Mouse (Mus musculus) left cerebral cortex, adult 11 months (tissue): Measurements from ENCODE around the gene Abhd16a.
"Not testable (repeated sequence)": the region's sequence is repeated elsewhere in the genome, so short reads cannot be mapped to it uniquely, and the experiment has no call there.

ENCODE experiments used
- DNase-seq: peaks from one replicate; pipeline ENCODE4 v3.0.0; 2022; ENCODE audit warnings: low spot score

Abhd16a gene

DNA sequence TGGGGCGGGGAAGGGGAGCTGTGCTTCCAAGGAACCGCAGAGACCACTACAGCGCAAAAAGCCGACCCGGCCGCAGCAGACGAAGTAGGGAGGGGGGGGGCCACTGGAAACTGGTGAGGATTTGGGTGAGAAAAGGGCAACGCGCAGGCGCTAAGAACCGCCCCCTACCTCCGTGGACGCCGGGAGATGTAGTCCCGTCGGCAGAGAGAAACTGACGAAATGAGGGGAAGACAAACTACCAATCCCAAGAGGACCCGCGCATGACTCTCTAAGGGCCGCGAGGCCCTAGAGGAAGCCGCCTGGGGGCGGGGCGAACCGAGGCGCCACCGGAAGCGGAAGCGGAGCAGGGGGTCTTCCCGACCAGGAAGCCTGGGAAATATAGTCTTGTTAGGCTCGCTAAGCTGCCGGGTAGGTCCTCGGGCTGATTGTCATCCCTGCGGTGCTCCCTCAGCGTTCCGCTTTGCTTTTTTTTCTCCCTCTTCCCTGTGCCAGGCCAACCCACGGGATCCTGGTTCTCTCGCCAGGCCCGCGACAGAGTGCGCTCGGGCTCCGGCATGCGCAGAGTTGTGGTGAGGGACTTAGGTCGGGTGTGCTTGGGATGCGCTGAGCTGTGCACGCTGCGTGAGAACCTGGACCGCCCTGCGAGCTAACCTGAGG, 32.2 kb downstream of the Abhd16a start, which contains the start of gene Gpank1:
TSS of gene Gpank1 (plus strand) at position 313 of the 657 bp plus-strand sequence.
- peak; percentile 97 for DNase-seq

DNA sequence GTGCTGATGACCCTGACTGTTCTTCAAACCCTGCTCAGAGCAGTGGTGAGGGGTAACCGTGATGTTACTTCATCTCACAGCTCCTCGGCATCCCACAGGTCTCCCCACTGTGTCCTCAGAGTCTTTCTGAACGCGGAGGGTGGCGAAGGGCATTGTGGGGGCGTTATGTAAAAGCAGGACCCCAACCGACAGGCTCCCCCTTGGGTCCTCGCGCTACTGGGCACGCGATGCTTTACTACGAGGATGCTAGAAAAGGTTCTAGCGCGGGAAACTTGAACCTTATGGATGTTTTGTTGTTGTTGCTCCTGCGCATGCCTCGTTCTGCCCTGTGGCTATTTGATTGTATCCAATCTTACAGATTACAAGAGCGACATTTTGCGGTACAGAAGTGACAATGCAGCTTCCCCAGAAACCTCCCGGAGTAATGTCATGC, 32.8 kb downstream of the Abhd16a start, which contains the start of gene Csnk2b:
TSS of gene Csnk2b (minus strand) at position 183 of the 433 bp plus-strand sequence.
- peak; percentile 69 for DNase-seq

DNA sequence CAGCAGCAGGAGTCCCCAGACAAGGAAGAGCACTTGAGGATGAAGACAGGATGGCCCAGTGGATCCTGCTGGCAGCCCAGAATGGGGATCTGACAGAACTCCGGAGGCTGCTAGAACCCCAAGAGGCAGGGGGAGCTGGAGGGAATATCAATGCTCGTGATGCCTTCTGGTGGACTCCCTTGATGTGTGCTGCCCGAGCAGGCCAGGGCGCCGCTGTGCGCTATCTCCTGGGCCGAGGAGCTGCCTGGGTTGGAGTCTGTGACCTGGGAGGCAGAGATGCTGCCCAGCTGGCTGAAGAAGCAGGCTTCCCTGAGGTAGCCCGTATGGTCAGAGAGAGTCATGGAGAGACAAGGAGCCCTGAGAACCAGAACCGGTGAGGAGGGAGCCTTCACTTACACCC, 34.2 kb downstream of the Abhd16a start:
- not testable (repeated sequence) for DNase-seq

DNA sequence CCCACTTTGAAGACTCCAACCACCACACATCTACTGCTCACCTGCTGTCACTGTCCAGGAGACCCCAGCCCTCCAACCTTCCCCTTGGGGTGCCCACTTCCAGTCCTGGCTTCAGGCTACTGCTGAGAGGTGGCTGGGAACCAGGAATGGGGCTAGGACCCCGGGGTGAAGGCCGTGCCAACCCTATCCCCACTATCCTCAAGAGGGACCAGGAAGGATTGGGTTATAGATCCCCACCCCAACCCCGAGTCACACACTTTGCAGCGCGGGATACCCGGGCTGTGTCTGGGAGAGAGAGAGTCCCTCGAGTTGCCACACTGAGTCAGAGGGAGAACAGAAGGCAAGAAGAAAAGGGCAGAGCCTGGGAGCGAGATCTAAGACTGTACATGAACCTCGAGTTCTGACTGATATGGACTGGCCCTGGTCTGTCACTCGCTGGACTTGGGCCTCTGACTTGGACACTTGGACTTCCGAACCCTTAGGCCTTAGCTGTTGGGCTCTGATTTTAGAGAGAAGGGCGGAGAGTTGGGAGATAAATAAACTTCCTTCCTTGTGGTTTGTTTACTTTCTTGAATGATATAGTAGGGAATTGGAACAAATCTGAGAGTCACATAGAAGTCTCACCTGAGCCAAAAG, 35.3 kb downstream of the Abhd16a start:
- not testable (repeated sequence) for DNase-seq

GRCm38 (mm10) chr17:35125081-35125480, 36.0 kb downstream of the Abhd16a start:
- DNase-seq = no peak

GRCm38 (mm10) chr17:35125578-35125977, 36.5 kb downstream of the Abhd16a start:
- DNase-seq = no peak

DNA sequence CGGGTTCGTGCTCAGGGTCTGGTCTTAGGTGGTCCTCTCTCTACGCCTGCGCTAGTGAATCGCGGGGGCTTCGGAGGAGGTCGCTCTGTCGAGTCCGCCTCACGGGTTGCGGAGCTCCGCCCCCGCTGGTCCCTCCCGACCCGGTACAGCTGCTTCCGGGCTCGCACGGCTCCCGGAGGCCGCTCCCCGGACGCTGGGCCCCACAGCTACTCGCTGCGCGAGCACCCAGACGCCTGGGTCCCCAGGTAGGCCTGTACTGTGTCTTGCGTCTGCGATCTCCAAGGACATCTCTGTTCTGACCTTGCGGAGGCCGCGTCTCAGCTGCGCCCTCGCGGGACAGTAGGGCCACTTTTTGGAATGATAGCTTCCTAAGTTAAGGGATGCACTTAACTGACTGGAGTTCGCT, 37.1 kb downstream of the Abhd16a start, which contains the start of gene D17H6S53E:
TSS of gene D17H6S53E (plus strand) at position 168 of the 406 bp plus-strand sequence.
- no peak for DNase-seq

DNA sequence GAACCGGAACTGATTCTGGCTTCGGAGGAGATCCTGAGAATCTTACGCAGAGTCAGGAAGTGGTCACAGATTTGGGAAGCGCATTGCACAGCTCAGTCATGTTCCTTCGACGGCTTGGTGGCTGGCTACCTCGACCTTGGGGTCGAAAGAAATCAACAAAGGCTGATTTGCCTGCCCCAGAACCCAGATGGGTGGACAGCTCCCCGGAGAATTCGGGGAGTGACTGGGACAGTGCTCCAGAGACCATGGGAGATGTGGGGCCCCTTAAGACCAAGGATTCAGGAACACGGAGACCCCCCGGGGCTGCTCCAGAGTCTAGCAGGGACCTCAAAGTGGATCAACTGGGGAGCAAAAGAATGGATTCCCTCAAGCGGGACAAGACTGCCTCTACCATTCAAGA, 38.0 kb downstream of the Abhd16a start:
- DNase-seq = no peak

GRCm38 (mm10) chr17:35128996-35129395, 39.9 kb downstream of the Abhd16a start:
- DNase-seq = no peak

DNA sequence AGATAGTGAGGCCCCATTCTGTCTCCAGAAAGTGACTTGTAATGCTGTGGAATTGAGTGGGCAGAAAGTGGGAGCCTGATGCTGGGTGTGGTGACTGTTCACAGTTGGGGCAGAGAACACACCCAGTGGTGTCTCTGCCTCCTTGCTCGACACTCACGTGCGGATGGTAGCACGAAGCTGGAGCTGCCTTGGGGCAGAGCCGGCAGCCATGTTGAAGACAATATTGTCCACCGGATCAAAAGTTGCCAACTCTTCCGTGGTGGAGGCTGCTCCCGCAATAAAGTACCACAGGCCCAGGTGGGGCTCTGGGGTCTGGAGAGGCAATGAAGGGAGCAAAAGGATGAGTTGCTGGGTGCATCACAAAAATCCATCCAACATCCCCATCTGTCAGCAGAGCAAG, 42.0 kb downstream of the Abhd16a start:
- DNase-seq = no peak

DNA sequence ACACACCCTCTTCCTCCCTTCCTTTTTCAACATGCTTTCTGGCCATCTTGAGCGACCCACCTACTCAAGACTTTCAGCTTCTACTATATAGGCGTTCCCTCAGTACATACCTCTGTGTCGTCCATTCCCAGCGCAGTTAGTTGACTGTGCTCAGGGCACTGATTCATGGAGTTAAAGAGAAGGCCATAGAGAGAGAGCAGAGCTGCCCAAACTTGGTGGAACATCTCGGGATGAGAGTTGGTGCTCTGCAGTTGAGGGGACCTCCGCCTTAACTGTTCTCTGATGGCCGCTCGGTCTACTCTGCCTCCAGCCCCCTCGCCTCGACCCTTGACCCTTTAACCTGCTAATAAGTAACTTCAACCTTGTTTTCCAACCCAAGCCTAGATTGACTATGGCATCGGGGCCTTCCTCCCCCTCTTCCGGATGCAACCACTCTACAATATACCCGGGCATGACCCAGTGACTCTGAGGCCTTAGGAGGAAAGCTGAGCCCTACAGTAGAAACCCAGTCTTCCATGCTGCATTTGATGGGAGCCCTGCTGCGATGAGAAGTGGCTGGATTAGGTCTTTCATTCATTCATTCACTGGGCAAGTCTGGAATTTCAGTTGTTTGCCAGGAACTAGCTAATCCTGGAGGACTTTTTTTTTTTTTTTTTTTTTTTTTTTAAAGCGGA, 42.6 kb downstream of the Abhd16a start, which contains the start of gene Apom:
TSS of gene Apom (minus strand) at position 551 of the 674 bp plus-strand sequence.
- DNase-seq = no peak

- no peak for DNase-seq
Observed at GRCm38 (mm10) chr17:35132174-35132560, 43.1 kb downstream of the Abhd16a start.

- no peak for DNase-seq
Observed at GRCm38 (mm10) chr17:35133517-35133916, 44.5 kb downstream of the Abhd16a start.

GRCm38 (mm10) chr17:35134801-35135590, 45.9 kb downstream of the Abhd16a start, which contains the start of gene Bag6:
TSS of gene Bag6 (plus strand) at chr17:35135178.
- peak; percentile 93 for DNase-seq

- DNase-seq = no peak
Observed at GRCm38 (mm10) chr17:35135591-35136320, 46.7 kb downstream of the Abhd16a start.

DNA sequence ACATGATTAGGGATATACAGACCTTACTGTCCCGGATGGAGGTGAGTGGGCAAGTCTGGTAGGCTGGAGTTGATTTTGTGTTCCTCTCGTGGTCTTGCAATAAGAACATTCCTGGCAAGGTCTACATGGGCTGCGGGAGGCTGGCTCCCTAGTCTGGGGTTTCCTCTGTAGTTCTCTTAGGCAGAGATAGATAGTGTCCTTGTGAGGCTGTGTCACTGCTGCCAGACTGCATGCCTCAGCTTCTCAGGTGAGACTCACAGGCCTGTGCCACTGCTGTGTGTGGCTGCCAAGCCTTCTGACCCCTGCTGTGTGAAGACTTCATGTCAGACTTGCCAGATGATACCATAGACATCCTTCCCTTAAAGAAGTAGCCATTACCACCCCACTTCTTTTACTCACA, 50.2 kb downstream of the Abhd16a start:
- no peak for DNase-seq

DNA sequence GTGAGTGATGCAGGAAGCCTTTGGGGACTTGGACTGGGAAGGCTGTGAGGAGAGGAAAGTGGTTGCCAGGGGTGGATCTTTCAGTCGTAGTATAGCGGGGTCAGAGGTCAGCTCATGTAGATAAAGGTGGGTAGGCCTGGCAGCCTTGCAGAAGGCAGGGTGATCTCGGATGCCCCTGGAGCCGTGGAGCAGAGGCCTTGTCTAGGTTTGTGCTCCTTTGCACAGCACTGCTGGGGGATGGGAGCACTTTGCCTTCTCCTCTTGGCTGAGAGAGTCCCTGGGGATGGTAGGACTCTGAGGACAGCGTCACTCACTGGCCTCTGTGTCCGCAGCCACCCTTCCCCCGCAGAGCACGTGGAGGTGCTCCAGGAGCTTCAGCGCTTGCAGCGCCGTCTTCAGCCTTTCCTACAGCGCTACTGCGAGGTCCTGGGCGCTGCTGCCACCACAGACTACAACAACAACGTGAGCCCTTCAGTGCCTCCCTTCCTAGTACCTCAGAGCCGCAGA, 51.5 kb downstream of the Abhd16a start:
- DNase-seq = no peak

DNA sequence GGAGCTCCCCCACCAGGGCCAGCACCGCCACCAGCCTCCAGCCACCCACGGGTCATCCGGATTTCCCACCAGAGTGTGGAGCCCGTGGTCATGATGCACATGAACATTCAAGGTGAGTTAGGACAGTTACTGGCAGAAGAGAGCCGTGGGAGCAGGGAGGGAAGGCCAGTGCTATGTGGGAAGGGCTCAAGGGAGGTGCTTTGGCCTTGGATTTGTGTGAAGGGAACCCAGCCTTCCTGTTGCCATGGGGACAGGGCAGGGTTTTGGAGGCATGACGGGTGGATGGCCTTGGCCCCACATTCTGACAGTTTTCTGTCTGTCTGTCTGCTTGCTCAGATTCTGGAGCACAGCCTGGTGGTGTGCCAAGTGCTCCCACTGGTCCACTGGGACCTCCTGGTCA, 52.9 kb downstream of the Abhd16a start:
- DNase-seq = no peak

- no peak for DNase-seq
Observed at GRCm38 (mm10) chr17:35146139-35146538, 57.1 kb downstream of the Abhd16a start.

GRCm38 (mm10) chr17:35147348-35147747, 58.3 kb downstream of the Abhd16a start:
- DNase-seq = no peak
